Mouse (Mus musculus) hindbrain, embryonic 12.5 days (tissue): ENCODE measurements around the gene Nacad. TPM values are rescaled to one million over a fixed set of nuclear protein-coding genes. Genes with fewer than 3 reads are reported as not detected.
A peak's percentile ranks its signal among the peaks of the same experiment; 100 is the strongest.

ENCODE experiments used
- ATAC-seq: fragments of 200-750 bp; cut with Nextera tagmentation; 2 replicates; pipeline ENCODE4 v1.8.0; 2017; ENCODE audit warnings: moderate TSS enrichment; ENCODE audit not compliant: low FRiP score
- H3K27ac ChIP-seq: fragments of 300-500 bp; sonication (generic); 2 replicates; pipeline ENCODE4 v1.5.1; 2016; ENCODE audit warnings: mild to moderate bottlenecking
- H3K27me3 ChIP-seq: fragments of 300-500 bp; sonication (generic); 2 replicates; pipeline ENCODE4 v1.6.1; 2016; ENCODE audit warnings: mild to moderate bottlenecking
- H3K36me3 ChIP-seq: fragments of 300-500 bp; sonication (generic); 2 replicates; pipeline ENCODE4 v1.6.1; 2016; ENCODE audit warnings: mild to moderate bottlenecking
- H3K4me1 ChIP-seq: fragments of 300-500 bp; sonication (generic); 2 replicates; pipeline ENCODE4 v1.6.1; 2016
- H3K4me2 ChIP-seq: fragments of 300-500 bp; sonication (generic); replicated peaks from 2 replicates; pipeline ENCODE4 v1.6.1; 2016; ENCODE audit warnings: mild to moderate bottlenecking
- H3K4me3 ChIP-seq: fragments of 300-500 bp; sonication (generic); 2 replicates; pipeline ENCODE4 v1.5.1; 2016; ENCODE audit warnings: mild to moderate bottlenecking
- H3K9ac ChIP-seq: fragments of 300-500 bp; sonication (generic); 2 replicates; pipeline ENCODE4 v1.6.1; 2016; ENCODE audit warnings: mild to moderate bottlenecking, moderate library complexity
- H3K9me3 ChIP-seq: fragments of 300-500 bp; sonication (generic); replicated peaks from 2 replicates; pipeline ENCODE4 v1.6.1; 2016; ENCODE audit warnings: mild to moderate bottlenecking
- WGBS: fragments of 180-500 bp; shearing (Covaris S2); methylation state at CpG from one replicate; pipeline ENCODE4 v1.1.7; 2016; 5-methylcytosine and 5-hydroxymethylcytosine counted together
- polyA plus RNA-seq: library from polyadenylated mRNA; unstranded; fragments of >200 nt; fragmentation: Nextera tagmentation; extraction: Ambion mirVana; gene quantifications from 2 replicates; pipeline ENCODE4 v1.2.1, GENCODE M21; 2016

The Nacad gene
- polyA plus RNA-seq, 1 experiment from 2014 or later: 86.3 TPM

DNA sequence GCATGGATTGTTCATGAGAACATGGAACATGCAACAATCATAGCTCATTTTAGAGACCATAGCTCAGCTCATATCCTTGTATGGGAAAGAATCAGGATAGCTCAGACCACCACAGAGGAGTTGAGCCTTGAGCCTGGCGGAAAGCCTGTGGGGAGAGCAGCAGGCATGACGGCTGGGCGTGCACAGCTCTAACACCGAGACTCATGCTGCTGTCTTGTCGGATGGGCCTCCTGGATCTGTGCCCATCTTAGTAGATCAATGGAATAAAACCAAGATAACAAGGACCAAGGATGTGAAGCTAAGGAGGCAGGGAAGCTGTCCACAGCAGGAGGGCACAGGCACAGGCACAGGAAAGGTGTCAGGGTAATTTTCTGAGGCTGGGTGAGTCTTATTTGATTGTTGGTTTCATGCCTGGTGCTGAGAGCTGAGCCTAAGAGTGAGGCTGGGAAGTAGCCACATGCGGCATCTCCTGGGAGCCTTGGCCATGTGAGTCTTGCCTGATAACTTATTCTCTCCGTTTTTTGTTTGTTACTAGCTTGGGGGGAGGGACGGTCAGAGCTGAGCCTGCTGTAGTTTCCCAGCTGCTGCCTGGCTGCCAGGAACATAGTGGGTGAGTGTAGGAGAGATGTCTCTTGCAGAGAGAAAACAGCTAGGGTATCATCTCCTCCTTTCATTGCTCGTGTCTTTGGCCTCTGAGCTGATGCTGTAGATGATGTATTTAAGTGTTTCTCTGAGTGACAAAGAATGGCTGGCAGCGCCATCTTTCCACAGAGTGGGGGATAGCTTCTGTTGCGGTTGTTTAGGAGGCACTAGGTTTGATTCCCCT lies 37.1 kb downstream of the Nacad start:
- peaks cover 31% of the 10 kb centered on the region for H3K36me3 ChIP-seq
- no peak overlapping the region for H3K4me3 ChIP-seq
- no peaks in the 10 kb centered on the region for H3K27me3 ChIP-seq
- 61% methylated on average over 11 of the region's 11 CpGs for WGBS
- ATAC-seq: peak; percentile 66
- H3K27ac ChIP-seq: peak overlapping the region; percentile 79
- H3K4me1 ChIP-seq: peaks cover 17% of the 10 kb centered on the region
- 0 out of 2 replicates have a peak overlapping the region, but pooled peaks have one; percentile 38 for H3K9ac ChIP-seq
- H3K4me2 ChIP-seq: no peak overlapping the region
- no peaks in the 10 kb centered on the region for H3K9me3 ChIP-seq

DNA sequence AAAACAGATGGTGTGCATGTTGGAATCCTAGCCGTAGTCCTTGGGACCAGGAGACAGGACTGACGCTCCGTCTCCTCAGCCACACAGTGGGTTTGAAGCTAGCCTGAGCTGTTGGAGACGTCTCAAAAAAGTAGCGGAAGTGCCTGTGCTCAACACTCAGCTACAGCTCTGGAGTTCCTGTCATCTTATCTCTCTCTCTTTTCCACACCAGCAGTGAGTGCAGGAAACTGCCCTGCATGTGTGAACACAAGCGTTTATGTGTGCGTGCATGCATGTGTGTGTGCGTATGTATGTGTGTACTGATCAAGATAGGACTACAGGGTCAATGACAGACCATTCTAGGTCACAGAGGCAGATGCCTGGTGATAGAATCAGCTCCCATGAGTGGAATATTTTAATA lies 37.9 kb downstream of the Nacad start:
- H3K4me1 ChIP-seq: peaks cover 17% of the 10 kb centered on the region
- no peaks in the 10 kb centered on the region for H3K9me3 ChIP-seq
- WGBS: 92% methylated on average over 8 of the region's 8 CpGs
- H3K27ac ChIP-seq: peak overlapping the region; percentile 5; the same call in 1 of the 2 replicates
- H3K4me3 ChIP-seq: no peak overlapping the region
- H3K4me2 ChIP-seq: no peak overlapping the region
- ATAC-seq: no peak
- no peaks in the 10 kb centered on the region for H3K27me3 ChIP-seq
- H3K9ac ChIP-seq: no peak overlapping the region
- peaks cover 28% of the 10 kb centered on the region for H3K36me3 ChIP-seq

DNA sequence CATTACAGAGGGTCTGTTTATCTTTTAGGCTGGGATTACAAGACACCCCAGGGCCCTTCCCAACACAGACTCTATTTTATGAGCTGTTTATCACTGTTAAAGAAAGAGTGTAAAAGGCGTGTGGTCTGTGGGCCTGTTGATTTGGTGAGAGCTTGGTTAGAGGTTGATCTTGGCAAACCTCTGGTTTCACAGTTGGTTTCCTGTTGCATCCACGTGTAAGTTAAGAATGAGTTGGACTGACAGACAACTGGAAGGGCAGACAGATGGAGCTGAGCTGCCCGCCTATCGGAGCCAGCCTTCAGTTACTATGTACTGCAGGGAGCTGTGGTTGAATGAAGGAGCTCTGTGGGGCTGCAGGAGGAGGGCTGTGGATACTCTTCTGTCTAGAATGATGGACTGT lies 39.4 kb downstream of the Nacad start:
- ATAC-seq: no peak
- Histone ChIP-seq H3K9ac (no peak overlapping the region), H3K36me3 (peaks cover 23% of the 10 kb centered on the region; the same call in 1 of the 2 replicates), H3K4me2 (no peak overlapping the region), H3K9me3 (no peaks in the 10 kb centered on the region), H3K4me3 (no peak overlapping the region), H3K27ac (no peak overlapping the region), H3K27me3 (no peaks in the 10 kb centered on the region), H3K4me1 (peaks cover 21% of the 10 kb centered on the region)
- WGBS: 93% methylated on average over 4 of the region's 4 CpGs

DNA sequence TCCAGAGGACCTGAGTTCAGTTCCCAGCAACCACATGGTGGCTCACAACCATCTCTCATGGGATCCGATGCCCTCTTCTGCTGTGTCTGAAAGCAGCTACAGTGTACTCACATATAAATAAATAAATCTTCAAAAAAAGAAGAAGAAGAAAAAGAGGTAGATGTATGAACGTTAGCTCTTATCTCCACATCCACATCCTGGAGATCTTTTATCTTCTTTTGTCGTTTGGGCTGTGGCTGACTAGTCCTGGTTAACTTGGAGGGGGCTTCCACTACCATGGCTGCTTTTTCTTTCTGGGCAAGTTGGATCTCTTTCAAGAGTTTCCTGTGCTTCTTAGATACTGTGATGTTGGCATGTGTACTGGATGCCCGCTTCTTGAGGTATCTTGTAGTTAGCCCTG lies 42.7 kb downstream of the Nacad start:
- Histone ChIP-seq H3K4me1 (peaks cover 7% of the 10 kb centered on the region; the same call in 1 of the 2 replicates), H3K27ac (no peak overlapping the region), H3K27me3 (no peaks in the 10 kb centered on the region), H3K9ac (no peak overlapping the region), H3K4me3 (no peak overlapping the region), H3K4me2 (no peak overlapping the region), H3K36me3 (peaks cover 11% of the 10 kb centered on the region; the same call in 1 of the 2 replicates), H3K9me3 (no peaks in the 10 kb centered on the region)
- 95% methylated on average over 4 of the region's 4 CpGs for WGBS
- no peak for ATAC-seq

DNA sequence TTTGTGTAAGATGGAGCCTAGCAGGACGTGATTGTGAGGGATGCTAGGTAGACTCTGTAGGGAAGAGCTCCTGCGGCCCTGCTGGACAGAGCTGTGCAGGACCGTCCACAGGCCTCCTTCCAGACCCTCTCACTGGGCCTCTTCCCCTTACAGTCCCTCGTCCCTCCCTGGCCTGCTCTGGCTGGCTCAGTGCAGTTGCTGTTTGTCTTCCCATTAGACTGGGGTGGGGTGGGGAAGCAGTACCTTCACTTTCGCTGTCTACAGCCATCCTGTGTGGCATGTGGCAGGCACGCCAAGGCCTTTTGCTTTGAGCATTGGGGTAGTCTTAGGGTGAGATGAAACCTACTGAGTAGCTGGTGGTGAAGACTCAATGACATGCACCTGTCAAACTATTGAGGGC lies 43.5 kb downstream of the Nacad start:
- Histone ChIP-seq H3K27me3 (no peaks in the 10 kb centered on the region), H3K9me3 (no peaks in the 10 kb centered on the region), H3K4me2 (no peak overlapping the region), H3K9ac (no peak overlapping the region), H3K4me1 (0 out of 2 replicates have a peak, but pooled peaks cover 4% of the 10 kb centered on the region), H3K4me3 (no peak overlapping the region), H3K36me3 (peaks cover 14% of the 10 kb centered on the region), H3K27ac (no peak overlapping the region)
- 82% methylated on average over 6 of the region's 6 CpGs for WGBS
- no peak for ATAC-seq

DNA sequence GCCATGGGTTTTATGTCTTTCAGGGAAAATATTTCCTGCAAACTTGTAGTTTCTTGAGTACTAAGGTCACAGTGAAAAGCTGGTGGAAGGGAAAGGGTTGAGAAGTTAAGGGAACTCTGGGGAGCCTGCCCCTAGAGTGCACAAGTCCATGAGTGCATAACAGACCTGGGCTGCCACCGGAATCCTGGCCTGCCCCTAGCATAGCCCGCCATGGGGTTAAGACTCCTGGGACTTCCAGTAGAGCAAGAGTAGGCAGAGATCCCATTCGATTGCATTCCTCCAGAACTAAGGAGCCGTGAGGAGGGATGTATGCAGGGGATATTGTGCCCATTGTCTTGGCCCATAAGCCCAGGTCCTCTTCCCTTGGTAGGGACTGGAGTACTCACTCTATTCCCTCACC lies 44.4 kb downstream of the Nacad start:
- no peak for ATAC-seq
- Histone ChIP-seq H3K9me3 (no peaks in the 10 kb centered on the region), H3K4me2 (no peak overlapping the region), H3K36me3 (peaks cover 19% of the 10 kb centered on the region), H3K27ac (no peak overlapping the region), H3K9ac (no peak overlapping the region), H3K4me3 (no peak overlapping the region), H3K27me3 (no peaks in the 10 kb centered on the region), H3K4me1 (0 out of 2 replicates have a peak, but pooled peaks cover 4% of the 10 kb centered on the region)
- WGBS: 88% methylated on average over 4 of the region's 4 CpGs

DNA sequence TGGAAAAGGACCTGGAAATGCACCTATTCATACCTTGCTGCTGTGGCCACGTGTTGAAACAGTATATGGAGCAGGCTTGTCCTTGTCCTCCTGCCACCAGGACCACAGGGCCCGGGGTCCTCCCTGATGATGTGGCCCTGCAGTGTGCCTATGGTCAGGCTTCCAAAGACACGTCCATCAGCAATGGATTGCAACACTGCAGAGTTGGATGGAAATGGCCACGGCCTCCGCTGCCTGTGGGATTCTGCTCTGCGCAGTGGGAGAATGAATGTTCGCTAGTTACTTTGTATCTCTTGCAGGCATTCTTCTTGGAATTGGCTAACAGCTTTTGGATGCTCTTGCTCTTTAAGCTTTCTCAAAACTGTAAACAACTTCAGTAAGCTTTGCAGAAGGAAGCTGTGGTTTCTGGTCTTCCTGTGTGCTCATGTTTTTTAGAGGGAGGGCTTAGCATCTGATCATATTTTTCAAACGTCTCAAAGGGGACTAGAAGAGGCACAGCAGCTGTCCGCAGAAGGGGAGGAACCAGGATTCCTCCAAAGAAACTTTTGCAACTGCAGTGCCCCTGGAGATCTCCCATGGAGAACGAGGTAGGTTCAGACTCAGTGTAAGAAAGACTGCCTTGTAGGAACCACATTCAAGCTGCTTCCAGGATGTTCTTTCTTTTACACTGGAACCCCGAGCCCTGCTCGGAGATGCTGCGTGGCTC lies 45.0 kb downstream of the Nacad start:
- no peak overlapping the region for H3K4me3 ChIP-seq
- 0 out of 2 replicates have a peak, but pooled peaks cover 4% of the 10 kb centered on the region for H3K4me1 ChIP-seq
- WGBS: 89% methylated on average over 13 of the region's 13 CpGs
- no peak overlapping the region for H3K4me2 ChIP-seq
- no peaks in the 10 kb centered on the region for H3K27me3 ChIP-seq
- H3K36me3 ChIP-seq: peaks cover 19% of the 10 kb centered on the region
- no peaks in the 10 kb centered on the region for H3K9me3 ChIP-seq
- no peak for ATAC-seq
- no peak overlapping the region for H3K27ac ChIP-seq
- no peak overlapping the region for H3K9ac ChIP-seq

DNA sequence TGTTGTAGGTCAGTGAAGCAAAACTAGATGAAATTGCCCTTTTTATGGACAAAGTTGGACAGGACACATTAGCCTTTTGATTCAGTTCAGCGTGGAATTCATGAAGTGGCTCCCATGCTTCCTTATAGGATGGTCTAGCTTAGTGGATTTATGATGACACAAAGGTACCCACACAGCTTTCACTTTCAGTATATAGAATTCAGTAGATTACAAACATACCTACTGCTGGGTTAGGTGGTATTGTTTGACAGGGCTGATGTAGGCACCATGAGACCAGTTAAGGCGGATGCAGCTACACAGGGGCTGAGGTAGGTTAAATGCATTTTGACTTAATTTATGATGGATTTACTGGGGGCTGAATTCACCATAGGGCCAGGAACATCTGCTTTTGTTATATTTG lies 45.9 kb downstream of the Nacad start:
- Histone ChIP-seq H3K4me2 (no peak overlapping the region), H3K9ac (no peak overlapping the region), H3K9me3 (no peaks in the 10 kb centered on the region), H3K36me3 (peaks cover 19% of the 10 kb centered on the region), H3K4me3 (no peak overlapping the region), H3K27ac (no peak overlapping the region), H3K27me3 (no peaks in the 10 kb centered on the region), H3K4me1 (peaks cover 4% of the 10 kb centered on the region; the same call in 1 of the 2 replicates)
- whole genome bisulfite sequencing: 97% methylated on average over 2 of the region's 2 CpGs
- ATAC-seq: no peak

DNA sequence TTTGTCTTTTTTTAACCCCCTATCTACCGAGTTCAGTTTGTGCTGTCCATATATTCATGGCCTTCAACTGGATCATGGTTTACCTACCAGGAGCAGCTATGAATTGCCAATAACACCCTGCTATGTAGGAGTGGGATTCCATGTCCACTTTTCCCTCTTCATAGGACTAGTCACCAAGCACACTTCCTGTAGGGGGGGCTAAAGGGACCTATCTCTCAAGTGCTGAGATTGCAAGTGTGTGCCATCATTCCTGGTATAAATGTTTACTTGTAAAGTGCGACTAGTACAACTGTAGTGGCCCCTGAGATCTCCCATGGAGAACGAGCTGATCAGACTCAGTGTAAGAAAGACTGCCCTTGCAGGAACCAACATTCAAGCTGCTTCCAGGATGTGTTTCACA lies 47.6 kb downstream of the Nacad start:
- no peaks in the 10 kb centered on the region for H3K9me3 ChIP-seq
- WGBS: 86% methylated on average over 3 of the region's 3 CpGs
- no peak overlapping the region for H3K4me3 ChIP-seq
- no peak for ATAC-seq
- H3K9ac ChIP-seq: no peak overlapping the region
- H3K27ac ChIP-seq: no peak overlapping the region
- H3K36me3 ChIP-seq: peaks cover 16% of the 10 kb centered on the region
- no peak overlapping the region for H3K4me2 ChIP-seq
- no peaks in the 10 kb centered on the region for H3K27me3 ChIP-seq
- peaks cover 4% of the 10 kb centered on the region; the same call in 1 of the 2 replicates for H3K4me1 ChIP-seq

DNA sequence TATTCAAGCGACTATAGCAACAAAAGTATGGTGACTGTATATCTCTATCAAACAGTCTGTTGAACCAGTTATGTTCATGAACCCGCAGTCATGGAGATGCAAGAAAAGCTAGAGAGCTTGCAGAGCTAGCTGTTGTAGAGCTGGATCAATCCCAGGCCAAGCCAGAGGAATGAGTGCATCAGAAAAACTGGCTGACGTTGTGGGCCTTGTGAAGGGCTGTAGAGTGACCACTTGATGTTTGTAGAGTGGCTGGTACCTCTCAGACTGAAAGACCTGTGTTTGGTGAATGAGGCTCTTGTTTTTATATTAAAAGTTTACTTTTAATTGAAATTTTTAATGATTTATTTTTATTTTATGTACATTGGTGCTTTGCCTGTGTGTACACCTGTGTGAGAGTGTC lies 55.7 kb downstream of the Nacad start:
- no peaks in the 10 kb centered on the region for H3K9me3 ChIP-seq
- H3K27ac ChIP-seq: no peak overlapping the region
- H3K36me3 ChIP-seq: peaks cover 13% of the 10 kb centered on the region
- ATAC-seq: no peak
- H3K9ac ChIP-seq: no peak overlapping the region
- H3K4me3 ChIP-seq: no peak overlapping the region
- no peaks in the 10 kb centered on the region for H3K27me3 ChIP-seq
- no peak overlapping the region for H3K4me2 ChIP-seq
- WGBS: 91% methylated on average over 3 of the region's 3 CpGs
- H3K4me1 ChIP-seq: peaks cover 12% of the 10 kb centered on the region

DNA sequence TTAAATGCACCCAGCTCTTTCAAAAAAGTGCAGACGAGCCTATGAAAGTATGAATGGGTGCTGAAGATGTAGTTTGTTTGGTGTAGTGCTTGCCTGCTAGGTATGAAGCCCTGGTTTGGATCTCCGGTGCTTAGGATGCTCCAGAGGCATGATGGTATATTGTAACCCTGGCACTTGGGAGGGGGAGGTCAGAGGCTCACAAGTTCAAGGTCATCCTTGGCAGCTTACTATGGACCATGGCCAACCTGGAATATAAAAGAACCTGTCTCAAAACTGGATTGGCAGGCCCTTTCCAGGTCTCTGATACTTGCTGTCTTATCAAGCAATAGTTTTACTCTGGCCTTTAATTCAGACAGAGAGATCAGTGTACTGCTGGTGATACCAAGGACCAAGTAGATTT lies 56.1 kb downstream of the Nacad start:
- peaks cover 13% of the 10 kb centered on the region for H3K36me3 ChIP-seq
- no peaks in the 10 kb centered on the region for H3K27me3 ChIP-seq
- no peak overlapping the region for H3K27ac ChIP-seq
- 94% methylated on average over 2 of the region's 2 CpGs for WGBS
- ATAC-seq: no peak
- H3K9me3 ChIP-seq: no peaks in the 10 kb centered on the region
- peaks cover 12% of the 10 kb centered on the region for H3K4me1 ChIP-seq
- H3K4me2 ChIP-seq: no peak overlapping the region
- no peak overlapping the region for H3K9ac ChIP-seq
- no peak overlapping the region for H3K4me3 ChIP-seq
